Mouse (Mus musculus) CH12.LX (cell line): ENCODE results near the gene Gm4307. TPM values are rescaled to one million over a fixed set of nuclear protein-coding genes. Genes with fewer than 3 reads are reported as not detected.
"Not testable (repeated sequence)": the region's sequence is repeated elsewhere in the genome, so short reads cannot be mapped to it uniquely, and the experiment has no call there.

ENCODE experiments used
- DNase-seq: peaks from one replicate; pipeline ENCODE4 v3.0.0-alpha.2; 2013; ENCODE audit errors: extremely low read depth
- H3K27ac ChIP-seq: 2 replicates; pipeline ENCODE4 v1.5.1; 2012; ENCODE audit warnings: low read depth, mild to moderate bottlenecking, control low read depth, moderate library complexity; ENCODE audit not compliant: insufficient read depth
- H3K27me3 ChIP-seq: replicated peaks from 2 replicates; pipeline ENCODE3; 2012; ENCODE audit warnings: inconsistent platforms
- H3K36me3 ChIP-seq, 2 experiments: replicated peaks in 1 of 2; 2 replicates each; pipeline versions ENCODE3 to v1.6.1; 2012; ENCODE audit warnings: inconsistent platforms in 1 of 2, low read length in 1 of 2, mild to moderate bottlenecking in 1 of 2, mixed read lengths in 1 of 2, moderate library complexity in 1 of 2; ENCODE audit not compliant: control insufficient read depth in 1 of 2, insufficient read depth in 1 of 2
- H3K4me1 ChIP-seq, 2 experiments: 2 replicates each; pipeline ENCODE4 v1.6.1; 2012; ENCODE audit warnings: inconsistent platforms in 1 of 2, moderate library complexity in 1 of 2; ENCODE audit not compliant: insufficient read depth in 2 of 2, control insufficient read depth in 1 of 2
- H3K4me2 ChIP-seq: 2 replicates; pipeline ENCODE4 v1.6.1; 2012; ENCODE audit warnings: low read depth, mild to moderate bottlenecking, control low read depth; ENCODE audit not compliant: poor library complexity, insufficient read depth, severe bottlenecking
- H3K4me3 ChIP-seq, 3 experiments: fragments of 150-350 bp in 1 of 3; sonication (generic) in 1 of 3; replicated peaks in 1 of 3; 2 replicates each; pipeline versions ENCODE3 to v1.5.1; 2011 to 2012; ENCODE audit warnings: low read depth in 2 of 3, low read length in 2 of 3, mild to moderate bottlenecking in 2 of 3, moderate library complexity in 2 of 3, control low read depth in 1 of 3, improper control_type of control experiment in 1 of 3, inconsistent platforms in 1 of 3, mixed read lengths in 1 of 3; ENCODE audit not compliant: poor library complexity in 1 of 3
- H3K79me2 ChIP-seq: replicated peaks from 2 replicates; pipeline ENCODE4 v1.6.1; 2012; ENCODE audit warnings: mild to moderate bottlenecking, moderate library complexity; ENCODE audit not compliant: control insufficient read depth, poor library complexity, insufficient read depth, severe bottlenecking; ENCODE audit errors: extremely low read depth
- H3K9ac ChIP-seq: 2 replicates; pipeline ENCODE4 v1.6.1; 2012; ENCODE audit warnings: low read depth, mild to moderate bottlenecking, control low read depth, moderate library complexity; ENCODE audit not compliant: insufficient read depth
- H3K9me3 ChIP-seq: replicated peaks from 2 replicates; pipeline ENCODE3; 2012; ENCODE audit warnings: low read length, inconsistent platforms, mixed read lengths
- dilution Hi-C: fragments of 300-500 bp; cut with MboI; formaldehyde crosslinking; loops from 2 replicates; pipeline ENCODE4 v1.14.3; 2020; ENCODE audit warnings: low sequenced_read_pairs; ENCODE audit not compliant: extremely low pct_unique_long_range_greater_than_20kb, extremely low pct_ligation_motif_present
- in situ Hi-C: fragments of 300-500 bp; cut with MboI; formaldehyde crosslinking; loops from 3 replicates; pipeline ENCODE4 v1.14.3; 2019; ENCODE audit warnings: low sequenced_read_pairs, low pct_ligation_motif_present, low pct_unique_long_range_greater_than_20kb, mixed read lengths
- polyA plus RNA-seq: library from polyadenylated mRNA; unstranded; fragments of >175 nt; gene quantifications from 2 replicates; pipeline ENCODE4 v1.2.1, GENCODE M21; 2012; ENCODE audit warnings: low read depth; ENCODE audit not compliant: insufficient read length
- total RNA-seq, 2 experiments: library from RNA; depleted of rRNA; stranded (reverse); fragments of 300-350 nt in 1 of 2; fragments of >200 nt in 1 of 2; gene quantifications; 2 replicates each; pipeline ENCODE4 v1.2.3; 2012 to 2014

Gene Gm4307
- not detected in 2 replicates for total RNA-seq (2012; rRNA removed)
- total RNA-seq (2014; rRNA removed): not detected in 2 replicates
- not detected in 2 replicates for polyA plus RNA-seq

- H3K9me3 ChIP-seq, dilution Hi-C loops, H3K27ac ChIP-seq, H3K27me3 ChIP-seq, H3K4me3 ChIP-seq, H3K9ac ChIP-seq, in situ Hi-C loops, H3K79me2 ChIP-seq, DNase-seq, H3K4me1 ChIP-seq, H3K36me3 ChIP-seq, H3K4me2 ChIP-seq: not testable (repeated sequence)
These were observed at the start of gene Gm4307 for GRCm38 (mm10) chr10:100361038-100361437. Gene Gm4307, plus strand, starts transcription at chr10:100361338.

GRCm38 (mm10) chr10:100335376-100335775 lies 25.8 kb upstream of the Gm4307 start, which contains the start of gene Gm4301:
Gene Gm4301, plus strand, starts transcription at chr10:100335676.
- H3K9me3 ChIP-seq, H3K4me3 ChIP-seq, H3K4me2 ChIP-seq, dilution Hi-C loops, H3K4me1 ChIP-seq, in situ Hi-C loops, H3K27me3 ChIP-seq, DNase-seq, H3K79me2 ChIP-seq, H3K9ac ChIP-seq, H3K27ac ChIP-seq, H3K36me3 ChIP-seq: not testable (repeated sequence)

- DNase-seq, H3K4me2 ChIP-seq, H3K4me1 ChIP-seq, H3K27ac ChIP-seq, H3K27me3 ChIP-seq, H3K4me3 ChIP-seq, H3K9ac ChIP-seq, H3K36me3 ChIP-seq, H3K9me3 ChIP-seq, dilution Hi-C loops, in situ Hi-C loops, H3K79me2 ChIP-seq: not testable (repeated sequence)
These were observed 20.6 kb upstream of the Gm4307 start, which contains the start of gene Gm4302 for GRCm38 (mm10) chr10:100340536-100340935. Gene Gm4302, plus strand, starts transcription at chr10:100340836.

GRCm38 (mm10) chr10:100345672-100346071 lies 15.5 kb upstream of the Gm4307 start, which contains the start of gene Gm4303:
Gene Gm4303, plus strand, starts transcription at chr10:100345972.
- H3K27me3 ChIP-seq, H3K4me3 ChIP-seq, H3K79me2 ChIP-seq, dilution Hi-C loops, H3K27ac ChIP-seq, in situ Hi-C loops, H3K4me2 ChIP-seq, H3K36me3 ChIP-seq, H3K9ac ChIP-seq, H3K9me3 ChIP-seq, DNase-seq, H3K4me1 ChIP-seq: not testable (repeated sequence)

GRCm38 (mm10) chr10:100350793-100351192 lies 10.3 kb upstream of the Gm4307 start, which contains the start of gene Gm4305:
Gene Gm4305, plus strand, starts transcription at chr10:100351093.
- H3K36me3 ChIP-seq, H3K27ac ChIP-seq, in situ Hi-C loops: not testable (repeated sequence)

GRCm38 (mm10) chr10:100356841-100357240 lies 4.3 kb upstream of the Gm4307 start:
- dilution Hi-C loops, H3K9me3 ChIP-seq, H3K9ac ChIP-seq, H3K4me2 ChIP-seq, H3K27ac ChIP-seq, DNase-seq, H3K79me2 ChIP-seq, H3K4me3 ChIP-seq, in situ Hi-C loops, H3K27me3 ChIP-seq, H3K36me3 ChIP-seq, H3K4me1 ChIP-seq: not testable (repeated sequence)

More at GRCm38 (mm10) chr10:100350793-100351192, 10.3 kb upstream of the Gm4307 start, which contains the start of gene Gm4305:
- DNase-seq, H3K9ac ChIP-seq, H3K79me2 ChIP-seq, H3K27me3 ChIP-seq, dilution Hi-C loops, H3K4me1 ChIP-seq, H3K4me3 ChIP-seq, H3K9me3 ChIP-seq, H3K4me2 ChIP-seq: not testable (repeated sequence)
